In the genomic region with DNA sequence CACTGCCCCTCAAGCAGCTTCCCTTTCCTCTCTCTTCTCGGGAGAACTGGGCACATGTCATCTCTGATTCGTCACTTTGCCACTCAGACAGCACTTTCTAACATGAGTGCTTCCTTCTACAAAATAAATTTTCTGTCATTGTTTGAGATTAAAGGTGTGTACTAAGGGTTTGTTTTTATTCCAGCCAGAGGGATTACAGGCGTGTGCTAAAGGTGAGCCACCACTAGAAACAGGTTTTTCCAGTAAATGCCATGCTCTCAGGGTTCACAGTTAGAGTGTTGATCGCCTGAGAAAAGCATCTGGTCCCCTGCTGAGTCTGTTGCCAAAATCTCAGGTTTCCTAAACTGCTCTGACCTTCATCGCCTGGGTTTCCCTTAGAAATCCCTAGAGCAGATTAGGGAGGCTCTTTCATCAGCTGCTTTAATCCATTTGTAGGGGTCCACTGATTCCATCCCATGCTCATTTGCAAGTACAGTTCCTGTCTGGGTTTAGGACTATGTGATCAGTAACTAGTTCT, we compare ENCODE assay signal across 19 mouse cellular contexts. TPM values are rescaled to one million over a fixed set of nuclear protein-coding genes. Genes with fewer than 3 reads are reported as not detected.
DNase-seq lines count a peak whose midpoint lies in the region; ATAC-seq lines count a peak whose summit lies in the region.
"Had no signal": no experiment of that assay in that cellular context is flagged by ENCODE, and none has a peak within 500 bp of the region (broad histone marks: within the 10 kb centered on the region; RNA-seq: fewer than 3 reads in every experiment).

No protein-coding gene starts in this region.

- no peak overlapping the region for H3K4me3 ChIP-seq in stomach, embryonic 15.5 days (replicated peaks)
- H3K4me3 ChIP-seq: embryonic facial prominence, embryonic 12.5 days; forebrain, embryonic 13.5 days; gastrocnemius, adult 2 months; heart, embryonic 13.5 days; hindbrain, embryonic 15.5 days had no signal

- WGBS in stomach, embryonic 15.5 days: 57% methylated on average over 5 of the region's 5 CpGs

- DNase-seq in lung, postnatal 36 days: peak; percentile 26
- no peak for DNase-seq in lung, postnatal 14 days
- DNase-seq in ZHBTc4 (ENCODE audit: low read depth, low spot score): peak; percentile 38
- no peak for DNase-seq in spleen, adult 12 weeks (ENCODE audit: low spot score)
- DNase-seq in adrenal gland, adult 8-10 months: no peak
- DNase-seq: cerebellum, adult 11 months; cerebellum, adult 8-10 months; cerebellum, postnatal 14 days; embryo, embryonic 11 days; gastrocnemius, postnatal 36 days; heart, adult 11 months; heart, postnatal 36 days had no signal

- no peaks in the 10 kb centered on the region for H3K9me3 ChIP-seq in stomach, embryonic 15.5 days
- H3K9me3 ChIP-seq: embryonic facial prominence, embryonic 12.5 days; forebrain, embryonic 13.5 days; heart, embryonic 13.5 days; hindbrain, embryonic 15.5 days had no signal

- peaks cover 82% of the 10 kb centered on the region for H3K36me3 ChIP-seq in stomach, embryonic 15.5 days

- H3K4me1 ChIP-seq in stomach, embryonic 15.5 days: peaks cover 1% of the 10 kb centered on the region; the same call in 1 of the 2 replicates

- no peaks in the 10 kb centered on the region for H3K27me3 ChIP-seq in stomach, embryonic 15.5 days (replicated peaks)
- H3K27me3 ChIP-seq: embryonic facial prominence, embryonic 12.5 days; forebrain, embryonic 13.5 days; heart, embryonic 13.5 days; hindbrain, embryonic 15.5 days had no signal

- H3K9ac ChIP-seq in stomach, embryonic 15.5 days: no peak overlapping the region
- H3K9ac ChIP-seq: embryonic facial prominence, embryonic 12.5 days; forebrain, embryonic 13.5 days; heart, embryonic 13.5 days; hindbrain, embryonic 15.5 days had no signal

- peak; percentile 70; the same call in 1 of the 2 replicates for ATAC-seq in stomach, embryonic 15.5 days (ENCODE audit: insufficient read depth, low FRiP score, low read depth)
- ATAC-seq in inflammation-experienced regulatory T-cells, adult 6 months: no peak
- ATAC-seq: forebrain, embryonic 13.5 days had no signal

- no peak overlapping the region for H3K4me2 ChIP-seq in stomach, embryonic 15.5 days
- H3K4me2 ChIP-seq: embryonic facial prominence, embryonic 12.5 days; forebrain, embryonic 13.5 days; heart, embryonic 13.5 days; hindbrain, embryonic 15.5 days had no signal

- 0 out of 2 replicates have a peak overlapping the region, but pooled peaks have one; percentile 11 for H3K27ac ChIP-seq in stomach, embryonic 15.5 days
- H3K27ac ChIP-seq: embryonic facial prominence, embryonic 12.5 days; forebrain, embryonic 13.5 days; heart, embryonic 13.5 days; hindbrain, embryonic 15.5 days had no signal

RNA-seq across cellular contexts. Expression of gene Cstf1, which starts 6.6 kb away (rescaled TPM):
- polyA plus RNA-seq in stomach, embryonic 15.5 days (2015; fragmentation: Nextera tagmentation; extraction: Ambion mirVana): 34.9 and 38.8 TPM in 2 replicates
- polyA plus RNA-seq in inflammation-experienced regulatory T-cells, adult 6 months (2017; shearing (Covaris generic)): 10 to 100 TPM; 28.1 to 31.5 (median 28.8) TPM
- 10 to 100 TPM; 29.3 to 35.3 (median 33.4) TPM for total RNA-seq in adrenal gland, adult 8-10 months (2022)

RNA-seq across cellular contexts. Expression of gene Aurka, which starts 6.7 kb away (rescaled TPM):
- polyA plus RNA-seq in stomach, embryonic 15.5 days (2015; fragmentation: Nextera tagmentation; extraction: Ambion mirVana): 91.0 and 95.0 TPM in 2 replicates
- polyA plus RNA-seq in inflammation-experienced regulatory T-cells, adult 6 months (2017; shearing (Covaris generic)): 10 to 100 TPM in 1 of 3 experiments, 1 to 10 TPM in 2; 6.8 to 41.3 (median 7.5) TPM
- total RNA-seq in adrenal gland, adult 8-10 months (2022): 1 to 10 TPM; 1.8 to 3.2 (median 2.5) TPM

RNA-seq across cellular contexts. Expression of gene Cass4, which starts 16.5 kb away (rescaled TPM):
- polyA plus RNA-seq in stomach, embryonic 15.5 days (2015; fragmentation: Nextera tagmentation; extraction: Ambion mirVana): 0.12 and 0.22 TPM in 2 replicates
- polyA plus RNA-seq in inflammation-experienced regulatory T-cells, adult 6 months (2017; shearing (Covaris generic)): 10 to 100 TPM in 2 of 3 experiments, 1 to 10 TPM in 1; 9.0 to 14.1 (median 10.6) TPM
- total RNA-seq in adrenal gland, adult 8-10 months (2022): under 1 TPM in 3 of 4 experiments, not detected in 1; 0.12 to 0.25 (median 0.19) TPM
- polyA plus RNA-seq: forebrain, embryonic 13.5 days had no signal

RNA-seq across cellular contexts. Expression of gene Fam210b, which starts 31.7 kb away (rescaled TPM):
- polyA plus RNA-seq in stomach, embryonic 15.5 days (2015; fragmentation: Nextera tagmentation; extraction: Ambion mirVana): 18.3 and 23.0 TPM in 2 replicates
- 1 to 10 TPM; 7.7 to 9.5 (median 8.1) TPM for polyA plus RNA-seq in inflammation-experienced regulatory T-cells, adult 6 months (2017; shearing (Covaris generic))
- 10 to 100 TPM; 28.5 to 34.3 (median 29.9) TPM for total RNA-seq in adrenal gland, adult 8-10 months (2022)

Comparison
In these comparisons a context has a peak if more than half of its experiments do, and no peak if none do; other contexts are left out.
1. DNase-seq: peak in lung, postnatal 36 days (single experiment) and ZHBTc4 (single experiment); none in lung, postnatal 14 days (single experiment), spleen, adult 12 weeks (single experiment) and adrenal gland, adult 8-10 months (single experiment).